Mouse (Mus musculus) kidney, adult 18-20 months (tissue): ENCODE results near the gene Upp2.
A peak's percentile ranks its signal among the peaks of the same experiment; 100 is the strongest.

Experiments used
- DNase-seq: peaks from one replicate; pipeline ENCODE4 v3.0.0; 2021

Upp2 gene

GRCm38 (mm10) chr2:58697501-58697900 lies 130.4 kb downstream of the Upp2 start:
- DNase-seq: no peak

- peak; percentile 85 for DNase-seq
Measured at GRCm38 (mm10) chr2:58699931-58700330, 132.8 kb downstream of the Upp2 start.

GRCm38 (mm10) chr2:58700354-58700753 lies 133.3 kb downstream of the Upp2 start:
- DNase-seq: no peak

- DNase-seq: no peak
Measured at GRCm38 (mm10) chr2:58701627-58702026, 134.5 kb downstream of the Upp2 start.

GRCm38 (mm10) chr2:58703226-58703625 lies 136.1 kb downstream of the Upp2 start:
- no peak for DNase-seq

GRCm38 (mm10) chr2:58703646-58704045 lies 136.5 kb downstream of the Upp2 start:
- no peak for DNase-seq

- no peak for DNase-seq
Measured at GRCm38 (mm10) chr2:58704576-58704975, 137.5 kb downstream of the Upp2 start.

- no peak for DNase-seq
Measured at GRCm38 (mm10) chr2:58707676-58708075, 140.6 kb downstream of the Upp2 start.

- DNase-seq: no peak
Measured at GRCm38 (mm10) chr2:58710234-58710633, 143.1 kb downstream of the Upp2 start.

- DNase-seq: no peak
Measured at GRCm38 (mm10) chr2:58711049-58711448, 144.0 kb downstream of the Upp2 start.

- peak; percentile 37 for DNase-seq
Measured at GRCm38 (mm10) chr2:58711491-58711890, 144.4 kb downstream of the Upp2 start.

GRCm38 (mm10) chr2:58711935-58712334 lies 144.8 kb downstream of the Upp2 start:
- peak; percentile 84 for DNase-seq

GRCm38 (mm10) chr2:58717898-58718297 lies 150.8 kb downstream of the Upp2 start:
- DNase-seq: no peak

- peak; percentile 50 for DNase-seq
Measured at GRCm38 (mm10) chr2:58737192-58737820, 170.2 kb downstream of the Upp2 start.

GRCm38 (mm10) chr2:58741213-58741612 lies 174.1 kb downstream of the Upp2 start:
- DNase-seq: no peak

- DNase-seq: no peak
Measured at GRCm38 (mm10) chr2:58742026-58742425, 174.9 kb downstream of the Upp2 start.

GRCm38 (mm10) chr2:58743446-58743845 lies 176.3 kb downstream of the Upp2 start:
- no peak for DNase-seq

- peak; percentile 83 for DNase-seq
Measured at GRCm38 (mm10) chr2:58747483-58748229, 180.6 kb downstream of the Upp2 start.

GRCm38 (mm10) chr2:58748296-58748695 lies 181.2 kb downstream of the Upp2 start:
- peak; percentile 37 for DNase-seq

GRCm38 (mm10) chr2:58752891-58753290 lies 185.8 kb downstream of the Upp2 start:
- DNase-seq: peak; percentile 61

- DNase-seq: peak; percentile 66
Measured at GRCm38 (mm10) chr2:58754736-58755135, 187.6 kb downstream of the Upp2 start.

- DNase-seq: no peak
Measured at GRCm38 (mm10) chr2:58758081-58758480, 191.0 kb downstream of the Upp2 start.

- DNase-seq: no peak
Measured at GRCm38 (mm10) chr2:58759676-58760075, 192.6 kb downstream of the Upp2 start.

GRCm38 (mm10) chr2:58765141-58765540 lies 198.0 kb downstream of the Upp2 start:
- peak; percentile 60 for DNase-seq

GRCm38 (mm10) chr2:58773833-58774232 lies 206.7 kb downstream of the Upp2 start:
- no peak for DNase-seq
